In the genomic region with DNA sequence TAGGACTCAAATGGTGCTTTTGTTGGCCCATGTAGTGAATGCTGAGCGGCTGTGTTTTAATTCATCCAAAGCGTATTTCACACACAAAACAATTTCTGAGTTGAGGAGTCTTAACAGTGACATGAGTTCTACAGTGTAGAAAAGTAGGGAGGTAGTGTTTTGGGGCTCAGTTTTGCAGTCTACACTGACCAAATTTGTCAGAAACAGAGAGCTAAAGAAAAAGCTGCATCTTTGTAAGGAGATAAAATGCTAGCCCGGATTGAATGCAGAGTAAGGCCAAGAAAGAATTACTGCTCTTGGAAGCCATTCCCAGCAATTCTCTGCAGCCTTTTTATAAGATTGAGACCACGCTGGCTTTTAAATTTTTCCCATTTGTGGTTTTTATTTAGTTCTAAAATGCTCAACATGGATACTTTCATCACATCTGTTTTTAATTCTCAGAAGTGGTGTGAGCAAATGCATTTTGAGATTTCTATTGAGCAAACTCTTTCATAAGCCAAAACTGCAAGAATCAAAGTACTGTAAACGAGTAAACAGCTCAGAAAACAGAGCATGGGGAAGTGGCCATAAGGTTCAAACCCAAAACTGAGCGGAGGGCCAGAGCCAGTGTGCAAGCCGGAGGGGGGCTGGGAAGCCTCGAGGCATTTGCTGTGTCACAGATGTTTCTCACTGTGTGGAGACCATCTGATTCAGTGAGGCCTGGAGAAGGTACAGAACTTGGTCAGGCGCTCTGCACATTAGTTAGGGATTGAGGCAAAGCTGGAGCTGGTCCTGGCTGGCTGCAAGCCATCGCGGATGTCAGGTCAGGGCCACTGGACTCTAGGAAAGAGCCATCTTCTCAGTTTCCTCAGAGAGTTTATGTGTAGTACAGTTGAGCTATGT, we compare ENCODE assay signal across 10 mouse cellular contexts. TPM values are rescaled to one million over a fixed set of nuclear protein-coding genes. Genes with fewer than 3 reads are reported as not detected.
A peak's percentile ranks its signal among the peaks of the same experiment; 100 is the strongest.
DNase-seq lines count a peak whose midpoint lies in the region; ATAC-seq lines count a peak whose summit lies in the region.
"Had no signal": no experiment of that assay in that cellular context is flagged by ENCODE, and none has a peak within 500 bp of the region (broad histone marks: within the 10 kb centered on the region; RNA-seq: fewer than 3 reads in every experiment).

No protein-coding gene starts in this region.

- H3K4me1 ChIP-seq in limb, embryonic 10.5 days = peaks cover 13% of the 10 kb centered on the region
- no peaks in the 10 kb centered on the region for H3K4me1 ChIP-seq in forebrain, embryonic 14.5 days (ENCODE audit: control insufficient read depth, insufficient read depth, low read length)
- no peaks in the 10 kb centered on the region for H3K4me1 ChIP-seq in forebrain, embryonic 15.5 days
- H3K4me1 ChIP-seq: midbrain, embryonic 12.5 days had no signal

- H3K27ac ChIP-seq in limb, embryonic 10.5 days = peak overlapping the region; percentile 71
- no peak overlapping the region for H3K27ac ChIP-seq in forebrain, embryonic 14.5 days (ENCODE audit: low read depth, low read length)
- H3K27ac ChIP-seq in forebrain, embryonic 15.5 days (replicated peaks) = no peak overlapping the region
- H3K27ac ChIP-seq: midbrain, embryonic 12.5 days had no signal

- peak; percentile 93 for DNase-seq in NIH3T3 (ENCODE audit: low read depth)
- peak; percentile 76 for DNase-seq in adrenal gland, postnatal 10 days
- peak; percentile 56 to 59 for DNase-seq in heart, adult 9 months (ENCODE audit: low spot score in 2 of 2)
- peak; percentile 68 for DNase-seq in limb, embryonic 10.5 days (ENCODE audit: low spot score)
- no peak for DNase-seq in Muller cell, postnatal 12 days (ENCODE audit: inconsistent ontology term)
- no peak for DNase-seq in forebrain, embryonic 14.5 days (ENCODE audit: low spot score)
- no peak for DNase-seq in layer of hippocampus, adult 9-10 months (ENCODE audit: low spot score)

- no peak overlapping the region for H3K4me3 ChIP-seq in limb, embryonic 10.5 days
- no peak overlapping the region for H3K4me3 ChIP-seq in forebrain, embryonic 14.5 days (ENCODE audit: low read depth, low read length)
- H3K4me3 ChIP-seq in forebrain, embryonic 15.5 days = no peak overlapping the region
- H3K4me3 ChIP-seq: erythroblast, embryonic 14.5 days; midbrain, embryonic 12.5 days had no signal

- no peaks in the 10 kb centered on the region for H3K36me3 ChIP-seq in limb, embryonic 10.5 days
- no peaks in the 10 kb centered on the region for H3K36me3 ChIP-seq in forebrain, embryonic 14.5 days (ENCODE audit: control insufficient read depth, insufficient read depth, low read length)
- H3K36me3 ChIP-seq in forebrain, embryonic 15.5 days = no peaks in the 10 kb centered on the region
- H3K36me3 ChIP-seq: midbrain, embryonic 12.5 days had no signal

- ATAC-seq in forebrain, embryonic 14.5 days = no peak
- no peak for ATAC-seq in forebrain, embryonic 15.5 days (replicated peaks)

- no peak overlapping the region for H3K9ac ChIP-seq in forebrain, embryonic 14.5 days (ENCODE audit: low read length)
- H3K9ac ChIP-seq in forebrain, embryonic 15.5 days (replicated peaks) = no peak overlapping the region
- H3K9ac ChIP-seq: midbrain, embryonic 12.5 days had no signal

- 67% methylated on average over 11 of the region's 11 CpGs for WGBS in limb, embryonic 10.5 days
- WGBS in forebrain, embryonic 14.5 days = 83% methylated on average over 11 of the region's 11 CpGs
- WGBS in forebrain, embryonic 15.5 days = 82% methylated on average over 11 of the region's 11 CpGs

- H3K9me3 ChIP-seq in limb, embryonic 10.5 days (replicated peaks) = no peaks in the 10 kb centered on the region
- no peaks in the 10 kb centered on the region for H3K9me3 ChIP-seq in forebrain, embryonic 14.5 days (replicated peaks; ENCODE audit: control insufficient read depth, low read length)
- no peaks in the 10 kb centered on the region for H3K9me3 ChIP-seq in forebrain, embryonic 15.5 days
- H3K9me3 ChIP-seq: midbrain, embryonic 12.5 days had no signal

- no peak overlapping the region for H3K4me2 ChIP-seq in forebrain, embryonic 14.5 days (ENCODE audit: low read length)
- H3K4me2 ChIP-seq in forebrain, embryonic 15.5 days (replicated peaks) = no peak overlapping the region
- H3K4me2 ChIP-seq: midbrain, embryonic 12.5 days had no signal

- no peaks in the 10 kb centered on the region for H3K27me3 ChIP-seq in limb, embryonic 10.5 days (ENCODE audit: low read depth, poor library complexity, severe bottlenecking)
- H3K27me3 ChIP-seq in forebrain, embryonic 14.5 days (replicated peaks; ENCODE audit: control insufficient read depth, insufficient read depth, low read length) = no peaks in the 10 kb centered on the region
- H3K27me3 ChIP-seq in forebrain, embryonic 15.5 days = no peaks in the 10 kb centered on the region
- H3K27me3 ChIP-seq: midbrain, embryonic 12.5 days had no signal

RNA-seq across cellular contexts. Expression of a gene that starts 17.7 kb away (rescaled TPM):
- 10 to 100 TPM; 21.5 to 27.7 TPM for total RNA-seq in adrenal gland, postnatal 10 days (2021)
- polyA plus RNA-seq in limb, embryonic 10.5 days (2016; fragmentation: Nextera tagmentation; extraction: Ambion mirVana) = 52.7 and 53.3 TPM in 2 replicates
- 37.0 and 38.5 TPM in 2 replicates for polyA plus RNA-seq in forebrain, embryonic 14.5 days (2014; fragmentation: Nextera tagmentation; extraction: Ambion mirVana)
- polyA plus RNA-seq in forebrain, embryonic 15.5 days (2015; fragmentation: Nextera tagmentation; extraction: Ambion mirVana) = 33.7 and 34.7 TPM in 2 replicates

RNA-seq across cellular contexts. Expression of a gene that starts 18.0 kb away (rescaled TPM):
- 10 to 100 TPM; 21.7 to 24.9 TPM for total RNA-seq in adrenal gland, postnatal 10 days (2021)
- polyA plus RNA-seq in limb, embryonic 10.5 days (2016; fragmentation: Nextera tagmentation; extraction: Ambion mirVana) = 3.9 and 4.7 TPM in 2 replicates
- 6.3 and 6.6 TPM in 2 replicates for polyA plus RNA-seq in forebrain, embryonic 14.5 days (2014; fragmentation: Nextera tagmentation; extraction: Ambion mirVana)
- 5.1 and 5.9 TPM in 2 replicates for polyA plus RNA-seq in forebrain, embryonic 15.5 days (2015; fragmentation: Nextera tagmentation; extraction: Ambion mirVana)

RNA-seq across cellular contexts. Expression of a gene that starts 53.8 kb away (rescaled TPM):
- total RNA-seq in adrenal gland, postnatal 10 days (2021) = 1 to 10 TPM; 4.6 to 5.2 TPM
- polyA plus RNA-seq in limb, embryonic 10.5 days (2016; fragmentation: Nextera tagmentation; extraction: Ambion mirVana) = 0.64 and 0.98 TPM in 2 replicates
- polyA plus RNA-seq in forebrain, embryonic 14.5 days (2014; fragmentation: Nextera tagmentation; extraction: Ambion mirVana) = 0.36 and 0.52 TPM in 2 replicates
- 0.37 and 0.69 TPM in 2 replicates for polyA plus RNA-seq in forebrain, embryonic 15.5 days (2015; fragmentation: Nextera tagmentation; extraction: Ambion mirVana)
- polyA plus RNA-seq: erythroblast, embryonic 14.5 days had no signal

Comparison
In these comparisons a context has a peak if more than half of its experiments do, and no peak if none do; other contexts are left out.
1. DNase-seq: peak in NIH3T3 (single experiment), adrenal gland, postnatal 10 days (single experiment), heart, adult 9 months (2 of 2) and limb, embryonic 10.5 days (single experiment); none in Muller cell, postnatal 12 days (single experiment), forebrain, embryonic 14.5 days (single experiment) and layer of hippocampus, adult 9-10 months (single experiment).